Mouse (Mus musculus): Measurements from ENCODE around the gene Alg12.

- TF ChIP-seq CTCF (IDR thresholded peaks at IDR 0.05; ENCODE audit: low read depth, low read length) (no peak), POLR2A (IDR thresholded peaks at IDR 0.05; ENCODE audit: borderline replicate concordance, low read depth, low read length) (no peak)
Measured at GRCm38 (mm10) chr15:88856613-88857012, 37.5 kb upstream of the Alg12 start.
